Mouse (Mus musculus) gastrocnemius, postnatal 36 days (tissue): ENCODE measurements around the gene Panx3. TPM values are rescaled to one million over a fixed set of nuclear protein-coding genes. Genes with fewer than 3 reads are reported as not detected.

Experiments used
- DNase-seq, 2 experiments: peaks; one replicate each; pipeline ENCODE4 v3.0.0; 2022
- intact Hi-C: fragments of 180-260 bp; cut with DNase I; formaldehyde crosslinking; loops from one replicate; pipeline ENCODE4 v1.15.1; 2025
- total RNA-seq, 2 experiments: library from RNA; stranded (reverse); gene quantifications; 2 replicates each; pipeline ENCODE4 v1.2.3; 2021

Gene Panx3
- total RNA-seq, 2 experiments from 2014 or later = not detected

GRCm38 (mm10) chr9:37636335-37636734 lies 32.7 kb downstream of the Panx3 start:
- intact Hi-C loops = loop anchor here (1.0 kb wide), 1 partner anchor 174 kb away; no protein-coding TSS in a partner anchor
- no peak for DNase-seq

GRCm38 (mm10) chr9:37634269-37634668 lies 34.8 kb downstream of the Panx3 start:
- DNase-seq = no peak
- intact Hi-C loops = no loop called here

- no peak for DNase-seq
- intact Hi-C loops = no loop called here
Observed at GRCm38 (mm10) chr9:37632305-37632704, 36.7 kb downstream of the Panx3 start.

- DNase-seq = no peak
- intact Hi-C loops = no loop called here
Observed at GRCm38 (mm10) chr9:37629941-37630340, 39.1 kb downstream of the Panx3 start.

- intact Hi-C loops = no loop called here
- no peak for DNase-seq
Observed at GRCm38 (mm10) chr9:37628581-37628980, 40.5 kb downstream of the Panx3 start.

GRCm38 (mm10) chr9:37627263-37627662 lies 41.8 kb downstream of the Panx3 start:
- intact Hi-C loops = no loop called here
- no peak for DNase-seq

- intact Hi-C loops = no loop called here
- no peak for DNase-seq
Observed at GRCm38 (mm10) chr9:37626103-37626567, 42.9 kb downstream of the Panx3 start.

- intact Hi-C loops = no loop called here
- no peak for DNase-seq
Observed at GRCm38 (mm10) chr9:37625641-37626040, 43.4 kb downstream of the Panx3 start.

GRCm38 (mm10) chr9:37625129-37625528 lies 43.9 kb downstream of the Panx3 start:
- DNase-seq = no peak
- intact Hi-C loops = no loop called here

GRCm38 (mm10) chr9:37624502-37624901 lies 44.5 kb downstream of the Panx3 start:
- no peak for DNase-seq

GRCm38 (mm10) chr9:37623981-37624380 lies 45.1 kb downstream of the Panx3 start:
- intact Hi-C loops = no loop called here

More at GRCm38 (mm10) chr9:37624502-37624901, 44.5 kb downstream of the Panx3 start:
- intact Hi-C loops = no loop called here

GRCm38 (mm10) chr9:37621290-37621689 lies 47.7 kb downstream of the Panx3 start:
- DNase-seq = no peak
- intact Hi-C loops = no loop called here

More at GRCm38 (mm10) chr9:37623981-37624380, 45.1 kb downstream of the Panx3 start:
- DNase-seq = no peak

- intact Hi-C loops = loop anchor here (2.0 kb wide), 1 partner anchor 72 kb away; no protein-coding TSS in a partner anchor
Observed at GRCm38 (mm10) chr9:37616770-37617169, 52.3 kb downstream of the Panx3 start.

GRCm38 (mm10) chr9:37615220-37615619 lies 53.8 kb downstream of the Panx3 start:
- intact Hi-C loops = no loop called here
- DNase-seq = no peak

More at GRCm38 (mm10) chr9:37616770-37617169, 52.3 kb downstream of the Panx3 start:
- DNase-seq = no peak

GRCm38 (mm10) chr9:37614316-37614715 lies 54.7 kb downstream of the Panx3 start:
- intact Hi-C loops = loop anchor here (1.0 kb wide), 1 partner anchor 153 kb away; no protein-coding TSS in a partner anchor
- no peak for DNase-seq

- intact Hi-C loops = loop anchor here (1.0 kb wide), 1 partner anchor 153 kb away; no protein-coding TSS in a partner anchor
- no peak for DNase-seq
Observed at GRCm38 (mm10) chr9:37613911-37614280, 55.1 kb downstream of the Panx3 start.

GRCm38 (mm10) chr9:37613182-37613910 lies 55.7 kb downstream of the Panx3 start, which contains the start of gene Spa17:
Gene Spa17, minus strand, starts transcription at chr9:37613722.
- intact Hi-C loops = no loop called here
- peak; percentile 81 to 85 for DNase-seq

Other genes with a start within 250 kb of the Panx3 start
- gene Robo3, start 236.0 kb downstream of the Panx3 start, total RNA-seq = not detected
- gene Msantd2, start 179.9 kb downstream of the Panx3 start, total RNA-seq = 1 to 10 TPM; 3.0 to 3.3 TPM
- gene Esam, start 141.2 kb downstream of the Panx3 start, total RNA-seq = 10 to 100 TPM; 20.8 to 23.3 TPM
- 1 to 10 TPM; 1.8 to 3.6 TPM for gene Vsig2, start 130.0 kb downstream of the Panx3 start, total RNA-seq
- under 1 TPM; 0.35 to 0.66 TPM for gene Nrgn, start 116.3 kb downstream of the Panx3 start, total RNA-seq
- 1 to 10 TPM; 3.5 TPM for gene Siae, start 113.5 kb downstream of the Panx3 start, total RNA-seq
- 1 to 10 TPM; 2.6 to 3.2 TPM for gene Spa17, start 55.5 kb downstream of the Panx3 start, total RNA-seq
- 10 to 100 TPM; 27.7 to 32.7 TPM for gene Tbrg1, start 11.9 kb downstream of the Panx3 start, total RNA-seq
- not detected for gene Olfr160, start 47.0 kb upstream of the Panx3 start, total RNA-seq
- not detected for gene Olfr874, start 75.9 kb upstream of the Panx3 start, total RNA-seq
- gene Olfr875, start 102.6 kb upstream of the Panx3 start, total RNA-seq = not detected
- not detected for gene Olfr876, start 133.8 kb upstream of the Panx3 start, total RNA-seq
- not detected for gene Olfr877, start 185.0 kb upstream of the Panx3 start, total RNA-seq
- not detected for gene Olfr145, start 227.5 kb upstream of the Panx3 start, total RNA-seq
- gene Olfr878, start 248.6 kb upstream of the Panx3 start, total RNA-seq = not detected